Mouse (Mus musculus) splenic B cell, adult 2 months (primary cell): ENCODE data around the gene Sgcd.

Experiments used
- DNase-seq: peaks from one replicate; pipeline ENCODE4 v3.0.0-alpha.2; 2011; ENCODE audit warnings: low read depth, low spot score
- H3K27me3 ChIP-seq: 2 replicates; pipeline ENCODE4 v1.6.1; 2012; ENCODE audit warnings: mild to moderate bottlenecking, low read length, moderate library complexity, mixed read lengths; ENCODE audit not compliant: control insufficient read depth, poor library complexity, insufficient read depth, severe bottlenecking
- H3K36me3 ChIP-seq: 2 replicates; pipeline ENCODE4 v1.6.1; 2012; ENCODE audit warnings: mild to moderate bottlenecking, low read length, moderate library complexity, mixed read lengths; ENCODE audit not compliant: control insufficient read depth, poor library complexity, insufficient read depth, severe bottlenecking

Gene Sgcd

DNA sequence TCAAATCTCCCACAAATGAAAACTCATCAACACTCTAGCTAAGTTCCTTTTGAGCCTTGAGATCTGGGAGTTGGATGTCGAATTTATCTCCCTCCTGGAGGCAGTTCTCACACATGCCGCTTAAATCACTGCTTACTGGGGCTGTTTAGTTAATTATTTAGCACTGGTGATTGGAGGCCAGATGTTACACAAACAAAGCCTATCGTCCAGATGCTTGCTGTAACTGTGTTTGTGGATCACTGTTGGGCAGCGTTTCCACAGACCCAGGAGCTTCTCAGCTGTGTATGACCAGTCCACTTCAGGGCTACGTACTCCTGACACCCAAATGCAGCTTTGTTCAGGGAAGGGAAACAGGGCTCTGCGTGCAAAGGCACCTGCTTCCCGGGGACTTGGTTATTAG lies 858.8 kb downstream of the Sgcd start:
- Histone ChIP-seq H3K27me3 (no peaks in the 10 kb centered on the region), H3K36me3 (no peaks in the 10 kb centered on the region)
- no peak for DNase-seq

- H3K27me3 ChIP-seq: no peaks in the 10 kb centered on the region
- H3K36me3 ChIP-seq: no peaks in the 10 kb centered on the region
- no peak for DNase-seq
Measured at GRCm38 (mm10) chr11:47129166-47129565, 859.6 kb downstream of the Sgcd start.

- H3K27me3 ChIP-seq: no peaks in the 10 kb centered on the region
- DNase-seq: no peak
- no peaks in the 10 kb centered on the region for H3K36me3 ChIP-seq
Measured at GRCm38 (mm10) chr11:47128331-47128730, 860.4 kb downstream of the Sgcd start.

GRCm38 (mm10) chr11:47120874-47121273 lies 867.9 kb downstream of the Sgcd start:
- H3K36me3 ChIP-seq: no peaks in the 10 kb centered on the region
- no peaks in the 10 kb centered on the region for H3K27me3 ChIP-seq
- no peak for DNase-seq

DNA sequence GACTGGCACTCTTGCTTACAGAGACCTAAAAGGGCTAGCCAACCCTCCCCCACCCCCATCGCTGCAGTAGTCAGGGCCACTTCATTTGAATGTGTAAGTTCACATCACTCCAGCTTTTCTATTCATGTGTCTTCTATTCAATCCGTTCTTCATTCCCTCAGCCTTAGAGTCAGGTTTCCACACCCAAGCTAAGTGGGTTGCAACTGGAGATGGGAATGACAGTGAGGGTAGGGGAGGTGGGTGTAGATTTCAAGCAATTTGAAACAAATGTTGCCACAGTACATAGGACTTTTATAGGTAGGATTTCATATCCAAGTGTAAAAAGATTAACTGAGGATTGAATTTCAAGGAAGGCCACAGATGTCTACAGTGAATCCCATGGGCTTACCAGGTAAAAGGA lies 870.9 kb downstream of the Sgcd start:
- H3K36me3 ChIP-seq: no peaks in the 10 kb centered on the region
- DNase-seq: no peak
- no peaks in the 10 kb centered on the region for H3K27me3 ChIP-seq

DNA sequence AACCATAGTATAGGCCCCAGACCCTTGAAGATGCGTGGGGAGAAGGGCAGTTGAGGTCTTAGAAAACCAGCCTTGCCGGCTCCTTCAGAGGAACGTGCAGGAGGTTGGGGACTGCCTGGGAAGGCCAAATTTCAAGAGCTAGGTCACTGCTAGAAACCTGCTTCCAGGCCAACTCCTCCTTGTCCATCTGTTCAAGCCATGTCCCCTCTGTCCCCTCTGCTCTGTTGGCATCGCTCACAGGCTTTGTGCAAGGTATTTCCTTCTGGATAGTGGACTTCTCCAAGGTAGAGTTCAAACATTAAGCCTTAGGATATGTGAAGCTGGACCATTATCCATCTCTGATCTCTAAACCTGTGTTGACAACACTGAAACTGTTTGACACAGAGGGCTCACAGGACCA lies 874.4 kb downstream of the Sgcd start:
- Histone ChIP-seq H3K36me3 (no peaks in the 10 kb centered on the region), H3K27me3 (no peaks in the 10 kb centered on the region)
- no peak for DNase-seq

- no peak for DNase-seq
- Histone ChIP-seq H3K27me3 (no peaks in the 10 kb centered on the region), H3K36me3 (no peaks in the 10 kb centered on the region)
Measured at GRCm38 (mm10) chr11:47113081-47113480, 875.7 kb downstream of the Sgcd start.

- DNase-seq: no peak
- H3K36me3 ChIP-seq: no peaks in the 10 kb centered on the region
Measured at GRCm38 (mm10) chr11:47110314-47110713, 878.5 kb downstream of the Sgcd start.

GRCm38 (mm10) chr11:47107661-47108060 lies 881.1 kb downstream of the Sgcd start:
- no peaks in the 10 kb centered on the region for H3K36me3 ChIP-seq
- H3K27me3 ChIP-seq: no peaks in the 10 kb centered on the region
- no peak for DNase-seq

More at GRCm38 (mm10) chr11:47110314-47110713, 878.5 kb downstream of the Sgcd start:
- H3K27me3 ChIP-seq: no peaks in the 10 kb centered on the region

GRCm38 (mm10) chr11:47093296-47093912 lies 895.4 kb downstream of the Sgcd start:
- no peak for DNase-seq
- no peaks in the 10 kb centered on the region for H3K27me3 ChIP-seq

GRCm38 (mm10) chr11:47082517-47082916 lies 906.3 kb downstream of the Sgcd start:
- DNase-seq: no peak

More at GRCm38 (mm10) chr11:47093296-47093912, 895.4 kb downstream of the Sgcd start:
- no peaks in the 10 kb centered on the region for H3K36me3 ChIP-seq

DNA sequence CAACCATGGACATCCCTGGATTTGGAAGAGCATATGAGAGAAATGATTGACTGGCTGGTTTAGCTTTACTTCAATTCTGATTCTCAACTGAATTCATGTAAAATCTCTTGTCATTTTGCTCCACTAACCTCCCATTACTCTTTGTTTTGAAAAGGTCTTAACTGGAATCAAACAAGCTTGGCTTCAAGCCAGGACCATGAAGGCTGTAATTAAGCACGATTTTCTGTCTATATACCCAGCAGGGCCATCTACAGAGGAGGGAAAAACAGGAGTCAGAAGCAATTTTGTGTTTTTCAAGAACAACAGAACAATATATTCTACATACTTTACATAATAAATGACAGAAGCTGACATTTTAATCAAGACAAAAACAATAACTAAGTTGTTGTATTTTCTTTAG lies 915.2 kb downstream of the Sgcd start:
- Histone ChIP-seq H3K36me3 (no peaks in the 10 kb centered on the region), H3K27me3 (no peaks in the 10 kb centered on the region)
- no peak for DNase-seq

More at GRCm38 (mm10) chr11:47082517-47082916, 906.3 kb downstream of the Sgcd start:
- Histone ChIP-seq H3K27me3 (no peaks in the 10 kb centered on the region), H3K36me3 (no peaks in the 10 kb centered on the region)

GRCm38 (mm10) chr11:47071161-47071560 lies 917.6 kb downstream of the Sgcd start:
- H3K27me3 ChIP-seq: no peaks in the 10 kb centered on the region
- no peak for DNase-seq

GRCm38 (mm10) chr11:47069769-47070384 lies 918.9 kb downstream of the Sgcd start:
- Histone ChIP-seq H3K36me3 (no peaks in the 10 kb centered on the region), H3K27me3 (no peaks in the 10 kb centered on the region)
- no peak for DNase-seq

More at GRCm38 (mm10) chr11:47071161-47071560, 917.6 kb downstream of the Sgcd start:
- H3K36me3 ChIP-seq: no peaks in the 10 kb centered on the region

GRCm38 (mm10) chr11:47063690-47064089 lies 925.1 kb downstream of the Sgcd start:
- no peak for DNase-seq
- Histone ChIP-seq H3K27me3 (no peaks in the 10 kb centered on the region), H3K36me3 (no peaks in the 10 kb centered on the region)
